Mouse (Mus musculus) T-cell, adult 2 months (primary cell): Measurements from ENCODE around the gene Xylt1.

Source experiments
- DNase-seq: peaks from one replicate; pipeline ENCODE4 v3.0.0; 2022; ENCODE audit warnings: low spot score

The Xylt1 gene

DNA sequence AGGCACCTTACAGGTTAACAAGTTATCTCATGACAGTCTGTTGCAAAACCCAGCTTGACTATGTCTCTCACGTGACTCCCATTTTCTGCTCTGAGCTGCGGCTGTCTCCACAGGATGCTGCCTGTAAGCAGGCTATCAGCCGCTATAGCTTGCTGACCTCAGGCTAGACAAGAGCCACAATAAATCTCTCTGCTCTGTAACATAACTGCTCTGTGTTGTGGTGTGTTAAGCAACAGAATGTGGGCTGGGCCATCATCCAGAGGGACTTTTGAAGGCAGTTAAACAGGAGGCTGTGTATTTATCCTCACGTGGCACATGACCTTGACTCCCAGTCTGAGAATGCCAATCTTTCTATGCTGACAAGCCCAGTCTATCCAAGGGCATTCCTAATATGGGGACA is 136.1 kb downstream of the Xylt1 start:
- DNase-seq, result no peak

DNA sequence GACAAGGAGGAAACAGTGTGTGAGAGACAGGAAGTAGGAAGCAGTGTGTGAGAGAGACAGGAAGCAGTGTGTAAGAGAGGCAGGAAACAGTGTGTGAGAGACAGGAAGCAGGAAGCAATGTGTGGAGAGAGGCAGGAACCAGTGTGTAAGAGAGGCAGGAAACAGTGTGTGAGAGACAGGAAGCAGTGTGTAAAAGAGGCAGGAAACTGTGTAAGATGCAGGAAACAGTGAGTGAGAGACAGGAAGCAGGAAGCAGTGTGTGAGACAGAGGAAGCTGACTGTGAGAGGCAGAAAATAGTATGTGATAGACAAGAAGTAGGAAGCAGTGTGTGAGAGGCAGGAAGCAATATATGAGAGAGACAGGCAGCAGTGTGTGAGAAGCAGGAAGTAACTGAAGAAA is 140.6 kb downstream of the Xylt1 start:
- peak; percentile 45 for DNase-seq

DNA sequence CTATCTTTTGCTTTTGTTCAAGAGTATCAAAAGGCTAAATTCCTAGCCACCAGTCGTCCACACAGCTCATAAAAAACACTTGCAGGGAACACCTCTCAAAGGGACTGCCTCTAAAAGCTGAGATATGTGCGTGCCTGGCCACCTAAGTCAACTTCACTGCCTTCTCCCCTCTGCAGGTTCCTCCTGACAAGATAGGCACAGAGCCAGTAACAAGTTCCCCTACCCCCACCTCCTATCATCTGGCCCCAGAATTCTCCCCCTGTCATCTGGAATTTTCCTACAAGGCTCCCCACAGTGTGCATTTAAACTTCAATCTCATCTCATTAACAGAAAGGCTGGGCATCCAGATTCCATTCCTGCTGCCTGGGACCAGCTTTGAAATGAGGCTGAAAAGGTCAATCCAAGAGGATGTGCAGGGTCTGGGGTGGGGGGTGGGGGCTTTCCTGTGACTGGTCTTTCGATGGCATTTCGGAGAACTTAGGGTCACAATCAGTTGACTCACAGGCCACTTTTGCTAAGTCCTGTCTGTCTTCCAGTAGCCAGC is 141.4 kb downstream of the Xylt1 start:
- DNase-seq, result no peak

DNA sequence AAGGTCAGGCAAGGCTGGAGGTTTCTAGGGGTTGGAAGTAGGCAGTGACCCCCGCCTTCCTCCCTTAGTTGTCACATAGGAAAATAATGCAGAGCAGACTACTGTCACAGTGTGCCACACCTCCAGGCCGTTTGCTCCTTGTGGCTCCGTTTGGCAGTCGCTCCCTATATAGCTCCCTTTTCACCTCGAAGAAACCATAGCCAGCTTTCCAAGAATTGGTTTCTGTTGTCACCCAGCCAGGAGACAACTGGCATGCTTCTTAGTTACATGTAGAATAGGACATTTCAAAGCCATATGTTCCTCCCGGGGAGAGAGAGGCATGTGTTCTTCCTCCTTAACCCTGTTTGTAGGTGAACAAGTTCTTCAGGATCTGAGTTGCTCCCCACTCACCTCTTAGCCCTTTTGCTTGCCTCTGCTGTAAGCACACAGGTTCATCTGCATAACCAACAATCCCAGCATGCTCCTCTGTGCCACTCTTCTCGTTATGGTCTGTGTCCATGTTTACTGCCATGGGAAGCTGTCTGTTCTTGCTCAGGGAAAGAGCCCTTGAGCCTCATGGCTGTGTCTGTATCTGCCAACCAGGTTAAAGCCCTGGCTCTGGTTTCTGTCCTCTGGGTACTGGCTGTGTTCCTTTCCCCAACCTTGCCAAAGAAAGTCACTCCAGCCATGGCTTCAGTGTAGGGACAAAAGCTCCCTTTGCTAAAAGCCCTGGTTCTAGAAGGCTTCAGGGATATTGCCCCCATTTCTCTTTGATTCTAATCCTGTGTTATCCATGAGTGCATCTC is 143.8 kb downstream of the Xylt1 start:
- DNase-seq, result no peak

DNA sequence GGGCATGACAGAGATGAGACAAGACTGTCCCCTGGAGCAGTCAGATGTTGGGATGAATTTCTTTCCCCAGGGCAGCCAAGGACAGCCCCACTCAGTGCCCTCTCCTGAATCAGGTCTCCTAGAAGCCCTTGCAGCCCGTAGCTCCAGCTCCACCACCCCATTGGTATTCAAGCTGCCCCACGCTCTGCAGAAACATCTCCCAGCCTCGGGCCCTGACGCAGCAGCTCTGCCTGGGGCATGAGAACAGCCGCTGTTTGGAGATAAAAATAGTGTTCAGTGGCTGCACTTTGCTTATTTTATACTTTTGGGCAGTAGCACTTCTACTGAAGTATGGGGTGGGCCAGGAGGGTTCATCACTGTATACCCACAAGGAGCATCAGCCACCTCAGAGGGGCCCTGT is 144.9 kb downstream of the Xylt1 start:
- no peak for DNase-seq

DNA sequence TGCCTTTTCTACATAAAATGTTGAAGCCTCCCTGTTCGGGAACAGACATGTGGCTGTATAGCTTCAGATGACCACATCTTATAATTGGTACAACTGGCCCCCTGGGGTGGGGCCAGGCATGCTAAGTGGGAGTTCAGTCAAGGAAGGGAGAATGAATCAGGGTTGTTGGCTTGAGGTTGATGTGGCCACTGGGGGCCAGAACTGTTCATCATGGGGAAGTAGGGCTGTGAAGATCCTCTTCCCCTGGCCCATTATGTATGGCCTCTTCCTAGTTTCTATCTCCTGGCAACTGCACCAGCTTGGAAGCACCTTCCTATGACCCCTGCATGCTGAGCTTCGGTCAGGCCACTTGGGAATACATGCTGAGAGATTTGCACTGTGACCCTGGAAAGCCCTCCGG is 145.8 kb downstream of the Xylt1 start:
- no peak for DNase-seq

- no peak for DNase-seq
Observed at GRCm38 (mm10) chr7:117529787-117530655, 149.2 kb downstream of the Xylt1 start.

GRCm38 (mm10) chr7:117532651-117533050 is 151.9 kb downstream of the Xylt1 start:
- no peak for DNase-seq

DNA sequence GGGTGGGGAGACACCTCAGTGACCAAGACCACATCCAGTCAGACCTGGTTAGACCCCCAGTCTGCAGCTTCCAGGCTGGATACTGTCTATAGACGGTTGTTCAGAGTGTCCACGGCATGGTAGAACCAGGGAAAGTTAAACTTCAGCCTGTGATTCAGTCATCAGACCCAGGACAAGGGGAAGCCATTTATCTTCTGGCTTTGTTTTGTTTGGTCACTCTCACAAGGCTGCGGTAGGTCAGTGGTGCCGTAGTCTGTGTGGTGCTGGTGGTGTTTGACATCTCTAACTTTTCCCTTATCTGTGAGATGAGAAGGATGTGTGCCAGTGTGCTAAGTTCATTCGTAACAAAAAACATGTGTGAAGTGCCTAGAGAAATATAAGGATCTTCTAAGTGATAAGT is 152.4 kb downstream of the Xylt1 start:
- no peak for DNase-seq

GRCm38 (mm10) chr7:117539931-117540330 is 159.2 kb downstream of the Xylt1 start:
- DNase-seq, result no peak

DNA sequence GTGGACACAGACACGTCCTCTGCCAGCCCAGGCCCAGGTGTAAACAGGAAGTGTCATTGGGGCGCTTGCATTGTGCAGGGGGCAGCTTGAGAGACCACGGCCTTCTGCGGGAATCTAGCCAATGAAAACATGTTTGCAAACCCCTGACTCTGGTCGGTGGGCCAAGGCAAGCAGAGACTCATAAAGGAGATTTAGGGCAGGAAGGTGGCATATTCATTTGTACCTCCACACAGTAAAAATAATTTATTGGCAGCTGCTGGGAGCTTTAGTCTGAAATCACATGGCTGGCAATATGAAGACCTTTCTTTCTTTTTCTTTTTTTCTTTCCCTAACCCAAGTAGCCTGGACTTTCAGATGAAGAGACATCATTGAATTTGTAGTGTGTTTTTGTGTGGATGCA is 159.6 kb downstream of the Xylt1 start:
- no peak for DNase-seq

DNA sequence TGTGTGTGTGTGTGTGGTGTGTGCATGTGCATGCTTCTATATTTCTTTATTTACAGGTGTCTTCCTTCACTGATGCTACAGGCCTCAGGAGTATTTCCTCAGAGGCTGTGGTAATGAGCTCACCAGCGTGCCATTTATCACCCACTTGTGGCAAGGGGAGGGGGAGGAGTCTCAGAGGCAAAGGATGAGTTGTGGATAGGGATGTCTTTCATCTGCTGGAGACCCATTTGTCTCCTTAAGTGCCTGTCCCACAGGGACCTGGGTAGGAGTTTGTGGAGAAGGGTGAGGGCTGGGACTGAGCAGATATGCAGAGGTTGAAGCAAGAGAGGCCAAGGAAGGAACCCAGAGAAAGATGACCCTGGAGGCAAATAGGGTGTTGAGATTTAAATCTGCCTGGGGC is 160.3 kb downstream of the Xylt1 start:
- no peak for DNase-seq

DNA sequence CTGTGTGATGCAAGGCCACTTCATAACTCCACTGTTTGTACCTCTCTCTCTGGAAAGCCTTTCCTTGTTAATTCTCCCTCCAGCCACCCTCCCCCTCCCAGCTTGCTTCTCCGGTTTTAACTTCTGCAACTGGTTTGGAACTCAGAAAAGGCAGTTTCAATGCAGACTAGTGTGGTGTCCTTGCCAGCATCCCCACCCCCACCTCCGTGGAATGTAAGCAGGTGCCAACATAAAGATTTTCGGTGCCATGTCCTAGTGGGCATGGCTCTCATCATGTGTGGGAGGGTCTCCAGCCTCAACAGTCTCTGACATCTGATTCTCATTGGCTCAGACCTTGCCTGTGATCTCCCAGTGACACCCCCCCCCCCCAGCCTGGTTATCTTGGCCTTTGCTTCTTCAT is 160.9 kb downstream of the Xylt1 start:
- no peak for DNase-seq

DNA sequence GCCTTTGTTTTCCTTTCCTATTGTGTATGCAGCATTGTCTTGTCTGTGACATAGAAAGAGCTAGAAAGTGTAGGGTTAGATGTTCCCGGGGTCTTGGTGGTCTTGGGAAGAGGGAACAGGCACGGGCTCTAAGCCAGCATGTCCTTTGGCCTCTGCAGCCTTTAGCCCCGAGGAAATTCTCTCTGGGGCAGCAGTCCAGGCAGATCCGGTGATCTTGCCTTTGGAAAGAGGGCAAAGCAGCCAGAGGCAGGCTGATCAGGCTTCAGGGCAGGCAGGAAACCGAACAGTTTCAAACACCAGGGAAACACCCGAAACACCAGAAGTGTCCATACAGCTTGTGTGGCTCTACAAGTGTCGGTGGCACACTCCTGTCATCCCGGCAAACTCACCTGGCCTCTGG is 162.3 kb downstream of the Xylt1 start:
- DNase-seq, result no peak

DNA sequence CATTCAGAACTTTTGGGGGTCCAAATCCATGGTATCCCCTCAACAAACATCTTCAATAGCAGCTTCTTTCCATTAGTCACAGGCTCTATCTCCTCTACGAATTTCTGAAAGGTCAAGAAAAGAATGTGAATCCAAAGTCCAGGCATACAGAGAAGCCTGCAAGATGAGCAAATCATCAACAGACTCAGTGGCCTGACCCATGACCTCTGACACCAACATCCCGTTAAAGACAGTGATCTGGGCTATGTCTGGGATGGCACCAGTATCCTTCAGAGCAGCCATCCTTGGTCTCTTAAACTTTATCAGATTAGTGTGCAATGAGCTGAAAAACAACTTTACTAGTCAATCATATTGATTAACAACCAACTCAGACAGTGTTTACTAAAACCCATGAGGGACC is 163.3 kb downstream of the Xylt1 start:
- no peak for DNase-seq

GRCm38 (mm10) chr7:117548301-117548700 is 167.5 kb downstream of the Xylt1 start:
- DNase-seq, result no peak

- no peak for DNase-seq
Observed at GRCm38 (mm10) chr7:117550916-117551549, 170.3 kb downstream of the Xylt1 start.

DNA sequence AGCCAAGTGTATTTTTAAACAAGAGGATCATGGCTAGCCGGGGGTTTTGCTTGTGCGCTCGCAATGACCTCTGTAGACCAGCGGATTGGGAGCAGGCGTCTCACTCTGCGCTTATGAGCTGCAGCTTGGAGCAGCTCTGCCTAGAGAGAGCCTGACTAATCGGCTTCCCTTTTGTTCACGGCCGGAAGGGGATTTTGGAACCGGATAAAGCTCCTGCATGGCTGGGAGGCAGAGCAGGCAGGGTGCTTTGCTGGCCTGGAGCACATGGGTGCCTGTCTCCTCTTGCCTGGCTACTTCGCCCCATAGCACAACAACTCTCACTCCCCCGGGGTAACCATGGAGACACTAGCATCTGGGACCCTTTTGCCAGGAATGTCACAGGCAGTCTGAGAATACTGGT is 172.4 kb downstream of the Xylt1 start:
- DNase-seq, result no peak

GRCm38 (mm10) chr7:117555735-117556134 is 175.0 kb downstream of the Xylt1 start:
- DNase-seq, result no peak

- DNase-seq, result no peak
Observed at GRCm38 (mm10) chr7:117558166-117558565, 177.4 kb downstream of the Xylt1 start.

GRCm38 (mm10) chr7:117559051-117559450 is 178.3 kb downstream of the Xylt1 start:
- no peak for DNase-seq

- DNase-seq, result no peak
Observed at GRCm38 (mm10) chr7:117563939-117564499, 183.2 kb downstream of the Xylt1 start.
